ENCODE assay signal across 15 mouse cellular contexts in the genomic region with DNA sequence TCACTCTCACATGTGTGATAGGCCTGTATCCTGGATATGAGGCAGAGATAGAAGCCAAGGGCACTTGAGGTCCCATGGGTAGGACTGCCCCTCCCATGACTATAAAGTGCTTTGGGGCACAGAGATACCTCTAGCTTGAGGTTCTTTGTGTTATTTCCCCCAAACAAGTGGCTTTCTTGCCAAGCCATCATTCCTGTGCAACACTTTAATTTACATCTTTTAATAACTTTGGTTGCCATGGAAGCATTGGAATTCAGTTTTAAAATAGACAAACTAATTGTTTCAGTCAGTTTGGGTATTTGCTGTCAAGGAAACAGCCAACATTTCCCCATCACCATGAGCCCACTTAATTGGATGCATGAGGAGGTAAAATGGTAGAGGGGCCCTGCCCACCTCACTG.
A peak's percentile ranks its signal among the peaks of the same experiment; 100 is the strongest.
DNase-seq lines count a peak whose midpoint lies in the region.
"Had no signal": no experiment of that assay in that cellular context is flagged by ENCODE, and none has a peak within 500 bp of the region (broad histone marks: within the 10 kb centered on the region; RNA-seq: fewer than 3 reads in every experiment).

No protein-coding gene starts in this region.

- peak; percentile 8 for DNase-seq in layer of hippocampus, adult 11-12 months (ENCODE audit: low spot score)
- DNase-seq in layer of hippocampus, postnatal 10 days (ENCODE audit: low spot score in 2 of 2): no peak
- DNase-seq in left cerebral cortex, postnatal 14 days (ENCODE audit: low spot score in 2 of 2): peak; percentile 5 to 24
- no peak for DNase-seq in left cerebral cortex, adult 8-10 months (ENCODE audit: low spot score in 2 of 2)
- DNase-seq in telencephalon, adult 2 months (ENCODE audit: low read depth, low spot score): peak; percentile 46
- no peak for DNase-seq in spleen, postnatal 14 days (ENCODE audit: low spot score in 2 of 2)
- DNase-seq: adrenal gland, adult 2 months; adrenal gland, postnatal 14 days; cerebellum, adult 18-20 months; cerebellum, adult 9-10 months; cerebellum, postnatal 14 days; gastrocnemius, postnatal 25 days; heart, adult 18-20 months; heart, postnatal 10 days; heart, postnatal 36 days had no signal

- intact Hi-C loops in left cerebral cortex, postnatal 14 days (cut with DNase I): no loop called here

Comparison
In these comparisons a context has a peak if more than half of its experiments do, and no peak if none do; other contexts are left out.
1. DNase-seq: peak in layer of hippocampus, adult 11-12 months (single experiment), left cerebral cortex, postnatal 14 days (2 of 2) and telencephalon, adult 2 months (single experiment); none in layer of hippocampus, postnatal 10 days (0 of 2), left cerebral cortex, adult 8-10 months (0 of 2) and spleen, postnatal 14 days (0 of 2).